17 mouse cellular contexts compared by ENCODE assay signal in genomic region chr2:35628052-35628451, GRCm38 (mm10).
DNase-seq lines count a peak whose midpoint lies in the region; ATAC-seq and TF ChIP-seq lines count a peak whose summit lies in the region.
"Had no signal": no experiment of that assay in that cellular context is flagged by ENCODE, and none has a peak within 500 bp of the region (broad histone marks: within the 10 kb centered on the region; RNA-seq: fewer than 3 reads in every experiment).

No protein-coding gene starts in this region.

- intact Hi-C loops in heart, adult 2 months (cut with DNase I): no loop called here

- peaks cover 18% of the 10 kb centered on the region for H3K4me1 ChIP-seq in heart, adult 2 months (ENCODE audit: control insufficient read depth, insufficient read depth, low read length)
- peaks cover 23% of the 10 kb centered on the region for H3K4me1 ChIP-seq in hindbrain, embryonic 16.5 days (ENCODE audit: control insufficient read depth, insufficient read depth, low read depth, low read length)

- H3K4me3 ChIP-seq in heart, adult 2 months: peak overlapping the region; percentile 25
- no peak overlapping the region for H3K4me3 ChIP-seq in layer of hippocampus, adult 2 months
- H3K4me3 ChIP-seq in hindbrain, embryonic 16.5 days (ENCODE audit: low read length): no peak overlapping the region
- H3K4me3 ChIP-seq: limb, embryonic 15.5 days; neural tube, embryonic 12.5 days had no signal

- TF ChIP-seq CTCF in heart, adult 2 months (IDR thresholded peaks at IDR 0.05): no peak
- no peak for TF ChIP-seq CTCF in layer of hippocampus, adult 2 months (conservative IDR thresholded peaks at IDR 0.05)

- peak overlapping the region; percentile 91 for H3K27ac ChIP-seq in heart, adult 2 months
- H3K27ac ChIP-seq in layer of hippocampus, adult 2 months: peak overlapping the region; percentile 60
- no peak overlapping the region for H3K27ac ChIP-seq in hindbrain, embryonic 16.5 days (ENCODE audit: low read depth, low read length)
- H3K27ac ChIP-seq: macrophage; neural tube, embryonic 12.5 days had no signal

- no peaks in the 10 kb centered on the region for H3K36me3 ChIP-seq in heart, adult 2 months (ENCODE audit: control insufficient read depth, insufficient read depth, low read length)
- no peaks in the 10 kb centered on the region for H3K36me3 ChIP-seq in hindbrain, embryonic 16.5 days (ENCODE audit: control insufficient read depth, insufficient read depth, low read length)
- H3K36me3 ChIP-seq: neural tube, embryonic 12.5 days had no signal

- peaks cover 7% of the 10 kb centered on the region for H3K79me2 ChIP-seq in heart, adult 2 months (replicated peaks; ENCODE audit: control insufficient read depth, insufficient read depth, low read length)

- ATAC-seq in hindbrain, embryonic 16.5 days: no peak
- ATAC-seq: CD4-positive, CD25-positive, alpha-beta regulatory T cell, adult 4 months; Patski had no signal

- 52% methylated on average over 7 of the region's 7 CpGs for WGBS in heart, adult 2 months
- WGBS in hindbrain, embryonic 16.5 days: 50% methylated on average over 7 of the region's 7 CpGs

- H3K27me3 ChIP-seq in heart, adult 2 months (ENCODE audit: control insufficient read depth, insufficient read depth, low read length): no peaks in the 10 kb centered on the region
- H3K27me3 ChIP-seq in hindbrain, embryonic 16.5 days (replicated peaks; ENCODE audit: control insufficient read depth, insufficient read depth, low read length): no peaks in the 10 kb centered on the region
- H3K27me3 ChIP-seq: limb, embryonic 15.5 days; neural tube, embryonic 12.5 days; Patski had no signal

- H3K4me2 ChIP-seq in hindbrain, embryonic 16.5 days (ENCODE audit: low read length): no peak overlapping the region
- H3K4me2 ChIP-seq: limb, embryonic 15.5 days; neural tube, embryonic 12.5 days had no signal

- peak overlapping the region; percentile 46 for H3K9ac ChIP-seq in heart, adult 2 months (ENCODE audit: low read depth, low read length)
- H3K9ac ChIP-seq in hindbrain, embryonic 16.5 days (ENCODE audit: low read depth, low read length): 0 out of 2 replicates have a peak overlapping the region, but pooled peaks have one; percentile 28
- H3K9ac ChIP-seq: limb, embryonic 15.5 days; neural tube, embryonic 12.5 days had no signal

- no peak for DNase-seq in heart, adult 2 months
- no peak for DNase-seq in heart, postnatal 4 days
- no peak for DNase-seq in layer of hippocampus, adult 2 months (ENCODE audit: low spot score in 2 of 2)
- DNase-seq in layer of hippocampus, adult 9-10 months (ENCODE audit: low spot score): no peak
- DNase-seq in cerebellum, postnatal 10 days: peak; percentile 66 to 74
- DNase-seq in embryo, embryonic 11 days: no peak
- no peak for DNase-seq in spleen, postnatal 4 days (ENCODE audit: low spot score in 2 of 2)
- DNase-seq: adrenal gland, adult 8-10 months; gastrocnemius, postnatal 36 days; kidney, adult 18-20 months; layer of hippocampus, adult 9-11 months had no signal

- no peak for TF ChIP-seq EP300 in heart, adult 2 months (IDR thresholded peaks at IDR 0.05; ENCODE audit: insufficient read depth, low read depth, low read length)

- H3K9me3 ChIP-seq in hindbrain, embryonic 16.5 days (ENCODE audit: control insufficient read depth, low read length): no peaks in the 10 kb centered on the region
- H3K9me3 ChIP-seq: limb, embryonic 15.5 days; neural tube, embryonic 12.5 days had no signal

- no peak for TF ChIP-seq POLR2A in heart, adult 2 months (IDR thresholded peaks at IDR 0.05; ENCODE audit: insufficient read depth, low read depth, low read length)

Comparison
In these comparisons a context has a peak if more than half of its experiments do, and no peak if none do; other contexts are left out.
1. DNase-seq: peak in cerebellum, postnatal 10 days (2 of 2); none in heart, adult 2 months (0 of 2), heart, postnatal 4 days (single experiment), layer of hippocampus, adult 2 months (0 of 2), layer of hippocampus, adult 9-10 months (single experiment), embryo, embryonic 11 days (single experiment) and spleen, postnatal 4 days (0 of 2).